Mouse (Mus musculus) cerebellum, adult (tissue): ENCODE results near the gene Xbp1.
A peak's percentile ranks its signal among the peaks of the same experiment; 100 is the strongest.
"Not testable (repeated sequence)": the region's sequence is repeated elsewhere in the genome, so short reads cannot be mapped to it uniquely, and the experiment has no call there.

Experiments
- ATAC-seq: cut with Nextera tagmentation; 2 replicates; pipeline ENCODE4 v1.9.2; 2017; ENCODE audit warnings: mild to moderate bottlenecking, moderate library complexity, mixed read lengths; ENCODE audit not compliant: insufficient number of reproducible peaks, low FRiP score, low TSS enrichment

The Xbp1 gene

DNA sequence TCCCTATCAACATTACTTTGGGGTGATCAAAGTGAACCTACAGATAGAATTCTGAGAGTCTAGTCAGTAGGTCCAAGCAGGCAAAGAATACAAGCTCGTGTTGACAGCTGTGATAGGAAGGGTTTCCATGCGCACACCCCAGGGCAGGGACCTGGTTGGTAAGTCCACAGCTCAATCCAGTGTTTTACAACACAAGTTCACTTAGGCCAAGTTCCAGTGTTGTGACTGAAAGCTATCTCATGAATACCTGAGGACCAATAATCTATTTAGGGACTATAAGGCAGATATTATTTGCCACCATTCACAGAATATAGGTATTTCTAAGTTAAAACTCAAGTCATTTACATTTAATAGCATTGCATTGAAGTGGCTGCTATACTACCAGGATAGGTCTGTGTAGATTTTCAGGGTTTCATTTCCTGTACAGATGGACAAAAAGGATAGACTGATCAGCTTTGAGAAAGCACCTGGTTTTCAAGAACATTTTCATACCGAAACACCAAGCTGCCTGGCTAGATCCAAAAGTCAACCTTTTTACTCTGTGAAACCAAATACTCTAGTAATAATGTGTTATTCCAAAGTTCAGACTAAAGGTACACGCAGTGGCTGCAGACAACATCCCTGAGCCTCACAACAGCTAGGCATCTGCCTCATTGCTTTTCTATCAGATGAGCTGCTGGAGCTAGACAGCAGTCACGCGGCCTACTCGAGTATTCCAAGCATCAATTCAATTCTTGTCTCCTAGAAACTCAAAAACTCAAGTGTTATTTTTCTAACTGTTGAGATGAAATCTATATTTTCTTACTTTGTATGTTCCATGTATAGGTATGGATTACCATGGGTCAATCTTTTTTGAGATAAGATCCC lies 6.3 kb downstream of the Xbp1 start:
- no peak for ATAC-seq

DNA sequence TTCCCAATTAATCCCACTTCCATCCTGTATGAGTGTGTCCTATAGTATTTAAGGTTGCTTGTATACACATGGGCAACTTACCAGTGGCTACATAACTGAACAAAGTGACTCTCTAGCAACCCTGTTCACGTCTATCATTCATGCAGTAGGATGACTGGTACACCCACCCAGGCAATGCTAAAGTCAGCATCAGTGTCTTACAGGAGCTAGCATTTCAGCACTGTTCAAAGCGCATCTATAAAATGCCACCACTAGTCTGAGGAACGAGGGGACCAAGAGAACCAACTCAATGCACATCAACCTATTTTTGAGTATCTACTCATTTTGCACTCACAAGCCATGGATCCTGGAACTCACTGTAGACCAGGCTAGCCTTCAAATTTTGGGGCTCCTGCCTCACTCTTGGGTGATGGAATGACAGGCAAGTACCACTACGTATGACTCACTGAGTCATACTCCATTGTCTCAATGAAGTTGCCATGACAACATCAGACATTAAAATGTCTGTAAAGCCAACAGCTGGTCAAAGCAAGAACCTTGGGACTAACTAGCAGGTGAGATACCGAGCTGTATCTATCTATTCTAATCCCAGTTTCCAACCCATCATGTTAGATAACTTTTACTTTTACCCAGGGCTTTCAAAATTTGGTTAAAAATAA lies 7.5 kb downstream of the Xbp1 start:
- ATAC-seq = no peak

- no peak for ATAC-seq
These were observed 8.4 kb downstream of the Xbp1 start for GRCm38 (mm10) chr11:5528841-5529240.

DNA sequence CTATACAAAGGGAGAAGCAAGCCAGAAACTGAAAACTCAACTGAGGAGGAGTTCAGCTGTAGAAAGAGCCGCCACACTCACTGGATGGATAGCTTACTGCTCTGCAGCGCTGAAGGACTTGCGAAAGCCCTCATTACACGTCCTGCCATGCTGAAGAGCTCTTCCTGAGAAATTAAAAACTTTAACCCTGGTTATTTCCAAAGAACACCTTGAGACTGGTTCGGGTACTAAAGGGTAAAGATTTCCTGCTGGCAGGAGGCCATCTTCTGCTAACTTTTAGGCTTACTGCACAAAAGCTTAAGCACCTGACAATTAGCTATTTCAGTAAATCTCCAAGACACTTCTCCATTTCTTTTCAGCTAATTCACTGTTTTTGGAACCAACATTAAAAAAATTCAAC lies 9.7 kb downstream of the Xbp1 start:
- no peak for ATAC-seq

GRCm38 (mm10) chr11:5530717-5531116 lies 10.3 kb downstream of the Xbp1 start:
- no peak for ATAC-seq

DNA sequence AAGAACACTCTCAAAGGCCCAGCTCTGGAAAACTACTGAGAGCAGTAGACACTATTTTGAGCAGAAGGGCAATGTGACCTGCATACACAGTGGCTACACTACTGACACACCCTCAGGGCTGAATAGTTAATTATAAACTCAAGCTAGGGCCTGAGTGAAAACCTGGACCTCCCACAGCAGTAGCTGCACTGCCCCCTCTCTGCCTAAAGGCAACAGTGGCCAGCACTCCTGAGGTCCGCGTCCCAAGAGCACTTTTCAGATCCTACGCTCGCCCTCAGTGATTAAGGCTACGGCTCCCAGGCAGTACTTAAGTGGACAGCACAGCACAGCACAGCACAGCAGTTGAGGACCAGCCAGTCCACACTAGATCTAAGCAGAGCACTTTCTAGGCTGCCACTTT lies 12.6 kb downstream of the Xbp1 start:
- no peak for ATAC-seq

- not testable (repeated sequence) for ATAC-seq
These were observed 17.0 kb downstream of the Xbp1 start for GRCm38 (mm10) chr11:5537454-5537853.

- no peak for ATAC-seq
These were observed 19.9 kb downstream of the Xbp1 start for GRCm38 (mm10) chr11:5540331-5540730.

DNA sequence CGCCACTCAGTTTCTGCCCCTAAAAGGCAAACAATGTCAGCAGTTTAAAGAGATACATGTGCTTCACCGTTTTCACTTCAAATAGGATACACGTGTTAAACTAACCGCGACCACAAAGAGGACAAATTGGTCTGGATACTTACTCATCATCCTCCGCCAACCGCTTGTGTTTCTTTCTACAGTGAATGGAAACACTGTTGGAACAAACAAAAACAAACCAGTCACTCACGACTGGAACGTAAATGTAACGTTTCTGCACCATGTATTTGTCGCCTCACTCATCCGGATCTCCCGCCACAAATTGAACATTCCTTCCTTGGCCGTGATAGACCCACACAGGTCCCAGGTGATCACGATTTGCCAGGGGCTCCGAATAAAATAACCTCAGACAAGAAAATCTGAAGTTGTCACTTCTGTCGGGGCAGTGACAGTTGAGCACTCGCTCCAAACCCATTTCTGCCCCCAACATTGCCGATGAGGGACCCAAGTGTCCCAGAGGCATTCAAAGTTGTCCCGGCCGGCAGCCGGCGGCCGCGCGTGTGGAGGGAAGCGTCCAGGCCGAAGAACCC lies 20.9 kb downstream of the Xbp1 start:
- ATAC-seq = no peak

DNA sequence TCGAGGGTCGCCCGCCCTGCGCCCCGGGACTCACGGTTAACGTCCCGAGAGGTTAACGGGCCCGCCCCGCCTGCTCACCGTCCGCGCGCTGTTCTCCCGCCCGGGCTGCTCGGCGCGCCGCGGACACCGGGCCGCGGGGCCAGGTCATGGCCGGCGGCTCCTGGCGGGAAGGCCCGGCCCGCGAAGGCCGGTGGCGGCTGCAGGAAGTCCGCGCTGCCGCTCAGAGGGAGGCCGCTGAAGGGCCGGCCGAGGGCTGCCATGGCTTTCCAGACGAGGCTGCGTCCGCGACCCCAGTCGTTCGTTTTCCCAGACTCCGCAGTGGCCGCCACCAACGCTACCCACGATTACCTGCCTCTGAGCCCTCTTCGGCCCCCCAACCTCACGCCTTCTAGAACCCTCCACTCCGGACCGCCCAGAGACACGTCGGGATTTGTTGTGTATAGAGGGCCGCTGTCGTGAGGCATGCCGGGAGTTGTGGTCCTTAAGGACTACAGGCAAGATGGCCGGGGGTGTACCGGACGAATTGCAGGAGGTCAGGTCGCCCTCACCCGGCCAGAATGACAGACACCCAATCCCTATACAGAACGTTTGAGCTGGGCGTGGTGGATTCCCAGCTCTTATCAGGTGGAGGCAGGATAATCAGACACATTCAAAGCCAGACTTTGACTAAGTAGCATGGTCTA lies 21.5 kb downstream of the Xbp1 start, which contains the start of gene Ccdc117:
Gene Ccdc117, minus strand, starts transcription at position 389 of the 683 bp plus-strand sequence.
- ATAC-seq = peak; percentile 99

GRCm38 (mm10) chr11:5542482-5543185 lies 22.2 kb downstream of the Xbp1 start:
- ATAC-seq = no peak

- ATAC-seq = no peak
These were observed 22.8 kb downstream of the Xbp1 start for GRCm38 (mm10) chr11:5543281-5543680.

- not testable (repeated sequence) for ATAC-seq
These were observed 24.2 kb downstream of the Xbp1 start for GRCm38 (mm10) chr11:5544709-5545108.

- no peak for ATAC-seq
These were observed 25.0 kb downstream of the Xbp1 start for GRCm38 (mm10) chr11:5545457-5545856.

DNA sequence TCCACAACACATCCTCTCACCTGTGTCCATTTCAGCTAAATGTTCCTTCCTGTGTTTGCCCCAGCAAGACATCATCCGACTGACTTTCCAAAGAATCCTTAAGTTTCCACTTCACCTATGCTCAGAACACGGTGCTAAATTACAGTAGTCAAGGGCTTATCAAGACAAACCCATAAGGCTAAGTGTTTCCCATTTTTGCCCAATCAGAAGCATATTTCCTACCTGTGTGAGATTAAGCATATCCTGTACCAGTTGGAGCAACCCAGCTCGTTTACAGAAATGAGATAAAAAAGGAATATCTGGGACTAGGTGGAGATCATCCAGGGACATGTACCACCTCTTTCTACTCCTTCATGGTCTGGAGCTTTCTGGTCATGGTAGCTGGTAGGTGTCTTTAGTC lies 26.2 kb downstream of the Xbp1 start:
- no peak for ATAC-seq

GRCm38 (mm10) chr11:5551430-5551829 lies 31.0 kb downstream of the Xbp1 start:
- ATAC-seq = no peak

- no peak for ATAC-seq
These were observed 31.5 kb downstream of the Xbp1 start for GRCm38 (mm10) chr11:5551931-5552330.

DNA sequence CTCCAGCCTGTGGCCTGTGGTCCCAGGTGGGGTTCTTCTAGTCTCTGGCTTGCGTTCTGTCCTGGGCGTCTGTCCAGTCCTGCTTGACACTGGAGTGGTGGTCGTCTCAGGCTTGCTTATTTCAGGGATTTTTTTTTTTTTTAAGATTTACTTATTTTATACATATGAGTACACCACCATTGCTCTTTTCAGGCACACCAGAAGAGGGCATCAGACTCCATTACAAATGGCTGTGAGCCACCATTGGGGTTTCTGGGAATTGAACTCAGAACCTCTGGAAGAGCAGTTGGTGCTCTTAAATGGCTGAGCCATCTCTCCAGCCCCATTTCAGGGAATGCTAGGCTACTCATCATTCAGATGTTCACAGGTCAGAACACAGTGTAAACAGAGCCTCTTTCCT lies 39.8 kb downstream of the Xbp1 start:
- no peak for ATAC-seq

DNA sequence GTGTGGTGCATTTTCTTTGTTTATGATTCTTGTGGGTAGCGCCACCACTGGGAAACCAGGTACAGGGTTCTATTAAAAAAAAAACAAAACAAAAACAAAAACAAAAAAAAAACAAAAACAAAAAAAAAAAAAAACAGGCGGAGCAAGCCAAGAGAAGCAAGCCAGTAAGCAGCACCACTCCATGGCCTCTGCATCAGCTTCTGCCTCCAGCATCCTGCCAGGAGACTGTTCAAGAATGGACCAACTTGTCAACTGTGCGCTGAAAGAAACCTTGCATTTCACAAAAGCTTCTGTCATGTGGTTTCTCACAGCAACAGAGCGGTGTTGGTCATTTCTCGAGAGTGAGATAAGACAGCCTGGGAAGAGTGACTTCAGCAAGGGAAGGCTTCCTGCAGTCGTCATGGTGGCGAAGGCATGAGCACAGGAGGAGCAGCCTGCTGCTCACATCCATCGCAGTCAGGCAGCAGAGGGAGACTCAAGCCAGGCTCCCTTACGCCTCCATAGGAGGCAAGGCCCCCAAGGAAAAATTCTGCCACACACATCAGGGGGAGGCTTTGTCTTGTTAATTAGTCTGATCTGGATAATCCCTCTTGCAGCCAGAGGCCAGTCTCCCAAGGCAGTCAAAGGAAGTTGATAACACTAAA lies 42.3 kb downstream of the Xbp1 start:
- no peak for ATAC-seq

- no peak for ATAC-seq
These were observed 43.4 kb downstream of the Xbp1 start for GRCm38 (mm10) chr11:5563898-5564297.
